ENCODE assay signal across 8 mouse cellular contexts in the genomic region with DNA sequence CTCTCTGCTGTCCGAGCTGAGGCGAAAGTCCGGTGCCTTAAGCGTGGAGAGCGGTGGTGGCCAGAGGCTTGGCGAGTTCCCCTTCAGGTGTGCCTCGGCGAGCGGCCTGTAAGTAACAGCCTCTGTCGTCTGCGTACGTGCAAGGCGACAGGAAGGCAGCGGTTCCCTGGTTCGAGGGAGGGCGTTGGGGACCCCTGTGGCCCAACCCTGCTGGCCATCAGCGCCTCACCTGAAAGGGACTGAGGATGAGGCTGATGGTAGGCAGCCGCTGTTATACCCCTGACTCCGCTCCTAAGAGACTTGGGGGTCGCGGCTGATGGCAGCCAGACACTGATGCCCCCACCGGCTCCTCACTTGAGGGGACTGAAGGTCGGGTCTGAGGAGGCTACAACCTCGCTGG. TPM values are rescaled to one million over a fixed set of nuclear protein-coding genes. Genes with fewer than 3 reads are reported as not detected.
DNase-seq lines count a peak whose midpoint lies in the region; ATAC-seq lines count a peak whose summit lies in the region.
"Not testable (repeated sequence)": the region's sequence is repeated elsewhere in the genome, so short reads cannot be mapped to it uniquely, and the experiment has no call there.

No protein-coding gene starts in this region.

- H3K27ac ChIP-seq in hindbrain, embryonic 16.5 days (ENCODE audit: low read depth, low read length) = peak overlapping the region; percentile 64
- H3K27ac ChIP-seq in limb, embryonic 10.5 days = 0 out of 2 replicates have a peak overlapping the region, but pooled peaks have one; percentile 46

- H3K27me3 ChIP-seq in hindbrain, embryonic 16.5 days (replicated peaks; ENCODE audit: control insufficient read depth, insufficient read depth, low read length); limb, embryonic 10.5 days (ENCODE audit: low read depth, poor library complexity, severe bottlenecking): not testable (repeated sequence)

- peak; percentile 14 for DNase-seq in NIH3T3 (ENCODE audit: low read depth)
- DNase-seq in gastrocnemius, adult 8-10 months (ENCODE audit: low spot score in 2 of 2) = peak; percentile 4 to 8
- peak; percentile 51 for DNase-seq in limb, embryonic 10.5 days (ENCODE audit: low spot score)
- DNase-seq in right cerebral cortex, postnatal 25 days = peak; percentile 16
- peak; percentile 0 to 4 for DNase-seq in urinary bladder, adult 18-20 months (ENCODE audit: low spot score in 2 of 2)

- not testable (repeated sequence) for H3K9me3 ChIP-seq in hindbrain, embryonic 16.5 days (ENCODE audit: control insufficient read depth, low read length); limb, embryonic 10.5 days (replicated peaks)

- peak overlapping the region; percentile 78 for H3K9ac ChIP-seq in hindbrain, embryonic 16.5 days (ENCODE audit: low read depth, low read length)

- peak overlapping the region; percentile 61 for H3K4me3 ChIP-seq in hindbrain, embryonic 16.5 days (ENCODE audit: low read length)
- peak overlapping the region; percentile 59 for H3K4me3 ChIP-seq in limb, embryonic 10.5 days

- peak overlapping the region; percentile 66 for H3K4me2 ChIP-seq in hindbrain, embryonic 16.5 days (ENCODE audit: low read length)

- not testable (repeated sequence) for H3K4me1 ChIP-seq in hindbrain, embryonic 16.5 days (ENCODE audit: control insufficient read depth, insufficient read depth, low read depth, low read length); limb, embryonic 10.5 days

- ATAC-seq in common myeloid progenitor, adult 5-6 weeks (replicated peaks; ENCODE audit: low read depth, poor library complexity, severe bottlenecking) = peak; percentile 48
- ATAC-seq in hindbrain, embryonic 16.5 days = not testable (repeated sequence)
- peak; percentile 47 for ATAC-seq in megakaryocyte progenitor cell, adult 5-6 weeks (replicated peaks; ENCODE audit: poor library complexity)

- H3K36me3 ChIP-seq in hindbrain, embryonic 16.5 days (ENCODE audit: control insufficient read depth, insufficient read depth, low read length); limb, embryonic 10.5 days: not testable (repeated sequence)

- WGBS in hindbrain, embryonic 16.5 days = 3% methylated on average over 15 of the region's 24 CpGs
- WGBS in limb, embryonic 10.5 days = under 1% methylated on average over 23 of the region's 24 CpGs

RNA-seq across cellular contexts. Expression of gene 1700034I23Rik, which starts 8.0 kb away (rescaled TPM):
- total RNA-seq in common myeloid progenitor, adult 5-6 weeks (2017) = 0.59 TPM in 1 of 2 replicates, not detected in the other
- not detected for total RNA-seq in gastrocnemius, adult 8-10 months (2022)
- polyA plus RNA-seq in hindbrain, embryonic 16.5 days (2015; fragmentation: Nextera tagmentation; extraction: Ambion mirVana) = 0.20 and 0.27 TPM in 2 replicates
- 0.13 TPM in 1 of 2 replicates, not detected in the other for polyA plus RNA-seq in limb, embryonic 10.5 days (2016; fragmentation: Nextera tagmentation; extraction: Ambion mirVana)
- total RNA-seq in megakaryocyte progenitor cell, adult 5-6 weeks (2015) = not detected in 2 replicates
- not detected in 2 replicates for total RNA-seq in megakaryocyte progenitor cell, adult 5-6 weeks (2017)

RNA-seq across cellular contexts. Expression of gene Abhd18, which starts 47.6 kb away (rescaled TPM):
- total RNA-seq in common myeloid progenitor, adult 5-6 weeks (2017) = 5.0 and 12.1 TPM in 2 replicates
- total RNA-seq in gastrocnemius, adult 8-10 months (2022) = 10 to 100 TPM in 3 of 4 experiments, 1 to 10 TPM in 1; 9.1 to 18.1 (median 13.6) TPM
- 11.2 and 12.7 TPM in 2 replicates for polyA plus RNA-seq in hindbrain, embryonic 16.5 days (2015; fragmentation: Nextera tagmentation; extraction: Ambion mirVana)
- polyA plus RNA-seq in limb, embryonic 10.5 days (2016; fragmentation: Nextera tagmentation; extraction: Ambion mirVana) = 3.2 and 6.0 TPM in 2 replicates
- 4.7 and 6.5 TPM in 2 replicates for total RNA-seq in megakaryocyte progenitor cell, adult 5-6 weeks (2015)
- total RNA-seq in megakaryocyte progenitor cell, adult 5-6 weeks (2017) = 3.9 and 7.4 TPM in 2 replicates

RNA-seq across cellular contexts. Expression of gene Mfsd8, which starts 47.6 kb away (rescaled TPM):
- 6.5 and 7.8 TPM in 2 replicates for total RNA-seq in common myeloid progenitor, adult 5-6 weeks (2017)
- 10 to 100 TPM; 16.1 to 22.2 (median 18.2) TPM for total RNA-seq in gastrocnemius, adult 8-10 months (2022)
- 10.7 and 11.1 TPM in 2 replicates for polyA plus RNA-seq in hindbrain, embryonic 16.5 days (2015; fragmentation: Nextera tagmentation; extraction: Ambion mirVana)
- polyA plus RNA-seq in limb, embryonic 10.5 days (2016; fragmentation: Nextera tagmentation; extraction: Ambion mirVana) = 4.0 and 5.6 TPM in 2 replicates
- 9.2 and 12.9 TPM in 2 replicates for total RNA-seq in megakaryocyte progenitor cell, adult 5-6 weeks (2015)
- 4.2 and 6.5 TPM in 2 replicates for total RNA-seq in megakaryocyte progenitor cell, adult 5-6 weeks (2017)

RNA-seq across cellular contexts. Expression of gene Larp1b, which starts 55.3 kb away (rescaled TPM):
- 45.8 and 49.7 TPM in 2 replicates for total RNA-seq in common myeloid progenitor, adult 5-6 weeks (2017)
- 10 to 100 TPM; 65.0 to 76.0 (median 69.7) TPM for total RNA-seq in gastrocnemius, adult 8-10 months (2022)
- polyA plus RNA-seq in hindbrain, embryonic 16.5 days (2015; fragmentation: Nextera tagmentation; extraction: Ambion mirVana) = 4.6 and 5.6 TPM in 2 replicates
- polyA plus RNA-seq in limb, embryonic 10.5 days (2016; fragmentation: Nextera tagmentation; extraction: Ambion mirVana) = 0.78 and 1.3 TPM in 2 replicates
- 24.0 and 28.6 TPM in 2 replicates for total RNA-seq in megakaryocyte progenitor cell, adult 5-6 weeks (2015)
- 33.5 and 43.6 TPM in 2 replicates for total RNA-seq in megakaryocyte progenitor cell, adult 5-6 weeks (2017)
